In the genomic region with DNA sequence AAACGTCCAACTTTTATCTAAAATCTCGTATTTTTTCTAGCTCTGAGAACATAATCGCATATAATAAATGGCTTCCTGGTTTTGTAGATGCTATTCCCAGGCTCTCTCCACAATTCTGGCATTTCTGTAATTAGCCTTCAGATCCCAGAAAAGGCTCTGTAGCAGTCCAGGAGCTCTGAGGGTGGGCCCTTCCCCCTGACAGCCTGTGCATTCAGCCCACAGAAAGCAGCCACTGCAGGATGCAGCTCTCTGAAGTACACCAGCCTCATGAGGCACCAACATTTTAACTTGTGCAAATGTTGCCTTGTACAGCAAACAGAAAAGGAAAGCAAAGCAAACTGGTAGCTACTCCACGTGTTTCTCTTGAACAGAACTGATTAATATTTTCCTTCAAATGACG, we compare ENCODE assay signal across 20 mouse cellular contexts. TPM values are rescaled to one million over a fixed set of nuclear protein-coding genes. Genes with fewer than 3 reads are reported as not detected.
DNase-seq lines count a peak whose midpoint lies in the region; ATAC-seq and TF ChIP-seq lines count a peak whose summit lies in the region.
"Had no signal": no experiment of that assay in that cellular context is flagged by ENCODE, and none has a peak within 500 bp of the region (broad histone marks: within the 10 kb centered on the region; RNA-seq: fewer than 3 reads in every experiment).

No protein-coding gene starts in this region.

- DNase-seq in layer of hippocampus, adult 11-12 months (ENCODE audit: low spot score) = peak; percentile 44
- no peak for DNase-seq in layer of hippocampus, postnatal 10 days (ENCODE audit: low spot score in 2 of 2)
- DNase-seq in right cerebral cortex, adult 2 months (ENCODE audit: low spot score in 2 of 2) = peak; percentile 48 to 53
- DNase-seq in right cerebral cortex, postnatal 25 days = no peak
- DNase-seq in left cerebral cortex, adult 2 months (ENCODE audit: extremely low spot score in 1 of 2, low spot score in 2 of 2) = peak in 1 of 2 experiments; percentile 33
- DNase-seq in cerebellum, postnatal 14 days = no peak
- DNase-seq: adrenal gland, postnatal 14 days; cerebellum, adult 9-10 months; heart, postnatal 36 days; liver; lung, adult 18-20 months; lung, postnatal 4 days had no signal

- H3K4me1 ChIP-seq in liver, embryonic 12.5 days = peaks cover 34% of the 10 kb centered on the region

- H3K4me3 ChIP-seq in left cerebral cortex, adult 2 months = no peak overlapping the region
- no peak overlapping the region for H3K4me3 ChIP-seq in liver, embryonic 12.5 days
- H3K4me3 ChIP-seq: heart, embryonic 12.5 days; midbrain, embryonic 12.5 days; myocyte had no signal

- intact Hi-C loops in left cerebral cortex, adult 2 months (cut with DNase I) = no loop called here

- no peak for TF ChIP-seq CTCF in left cerebral cortex, adult 2 months (IDR thresholded peaks at IDR 0.05)

- H3K9ac ChIP-seq in liver, embryonic 12.5 days = no peak overlapping the region
- H3K9ac ChIP-seq: heart, embryonic 12.5 days; midbrain, embryonic 12.5 days had no signal

- no peaks in the 10 kb centered on the region for H3K9me3 ChIP-seq in liver, embryonic 12.5 days (replicated peaks)
- H3K9me3 ChIP-seq: heart, embryonic 12.5 days; midbrain, embryonic 12.5 days had no signal

- 64% methylated on average over 5 of the region's 5 CpGs for WGBS in liver, embryonic 12.5 days (ENCODE audit: insufficient replicate concordance)

- no peak for ATAC-seq in liver, embryonic 12.5 days
- ATAC-seq: activated CD4-positive, CD25-positive, alpha-beta regulatory T cell, adult 4 months; hindbrain, embryonic 16.5 days; intestine, postnatal 0 days; Patski had no signal

- H3K4me2 ChIP-seq in liver, embryonic 12.5 days = no peak overlapping the region
- H3K4me2 ChIP-seq: heart, embryonic 12.5 days; midbrain, embryonic 12.5 days had no signal

- peak overlapping the region; percentile 70; the same call in 1 of the 2 replicates for H3K27ac ChIP-seq in left cerebral cortex, adult 2 months
- no peak overlapping the region for H3K27ac ChIP-seq in liver, embryonic 12.5 days
- H3K27ac ChIP-seq: midbrain, embryonic 12.5 days had no signal

- no peaks in the 10 kb centered on the region for H3K36me3 ChIP-seq in liver, embryonic 12.5 days
- H3K36me3 ChIP-seq: heart, embryonic 12.5 days; midbrain, embryonic 12.5 days had no signal

- H3K27me3 ChIP-seq in liver, embryonic 12.5 days (replicated peaks) = peaks cover 7% of the 10 kb centered on the region; the same call in 1 of the 2 replicates
- H3K27me3 ChIP-seq: heart, embryonic 12.5 days; midbrain, embryonic 12.5 days; Patski had no signal

RNA-seq across cellular contexts. Expression of a gene that starts 17.1 kb away (rescaled TPM):
- 100 to 1,000 TPM; 134 to 142 TPM for total RNA-seq in layer of hippocampus, postnatal 10 days (2021)
- total RNA-seq in left cerebral cortex, adult 2 months (2021) = 100 to 1,000 TPM; 159 to 169 TPM
- polyA plus RNA-seq in liver, embryonic 12.5 days (2016; fragmentation: Nextera tagmentation; extraction: Ambion mirVana) = 21.5 and 24.7 TPM in 2 replicates

Comparison
In these comparisons a context has a peak if more than half of its experiments do, and no peak if none do; other contexts are left out.
1. DNase-seq: peak in layer of hippocampus, adult 11-12 months (single experiment) and right cerebral cortex, adult 2 months (2 of 2); none in layer of hippocampus, postnatal 10 days (0 of 2), right cerebral cortex, postnatal 25 days (single experiment) and cerebellum, postnatal 14 days (0 of 2).